Mouse (Mus musculus): ENCODE results near the gene Ginm1. TPM values are rescaled to one million over a fixed set of nuclear protein-coding genes. Genes with fewer than 3 reads are reported as not detected.

The Ginm1 gene
- 77.2 and 82.3 TPM in 2 replicates for polyA plus RNA-seq (2015; fragmentation: Nextera tagmentation; extraction: Ambion mirVana)

DNA sequence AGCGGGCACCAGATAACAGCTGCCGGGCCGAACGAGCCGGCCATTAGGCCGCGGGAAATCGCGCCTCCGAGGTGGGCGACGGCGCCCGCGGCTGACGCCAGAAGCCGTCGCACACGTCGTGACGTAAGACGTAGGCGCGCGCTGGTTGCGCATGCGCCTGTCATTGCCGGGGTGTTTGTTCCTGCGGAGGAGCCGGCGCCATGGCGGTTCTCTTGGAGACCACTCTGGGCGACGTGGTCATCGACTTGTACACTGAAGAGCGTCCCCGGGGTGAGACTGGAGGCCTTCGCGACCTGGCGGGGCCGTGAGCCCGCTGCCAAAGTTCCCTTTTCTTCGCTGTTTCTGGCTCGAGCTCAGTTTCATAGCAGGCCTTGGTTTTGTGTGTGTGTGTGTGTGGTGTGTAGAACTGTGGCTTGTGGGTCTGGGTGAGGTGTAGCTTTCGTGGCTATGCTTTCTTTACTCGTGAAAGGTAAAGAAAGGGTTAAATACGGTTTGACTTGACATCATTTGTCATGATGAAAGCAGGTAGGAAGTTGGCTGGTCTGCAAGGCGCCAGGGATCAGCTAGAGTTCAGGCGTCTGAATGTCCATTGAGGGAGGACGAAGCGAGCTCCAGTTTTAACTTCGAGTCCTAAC is at the start of gene Ginm1, which contains the start of gene Ppil4:
Ginm1 (minus strand) TSS at position 74 of the 635 bp plus-strand sequence.
Ppil4 (plus strand) TSS at position 141 of the 635 bp plus-strand sequence.
- peak within 1 kb of the TSS; percentile 95 for H3K9ac ChIP-seq
- H3K4me1 ChIP-seq, result peaks cover 19% of the 10 kb centered on the region
- no peaks in the 10 kb centered on the region for H3K9me3 ChIP-seq
- peak within 1 kb of the TSS; percentile 94 for H3K4me2 ChIP-seq
- peak within 1 kb of the TSS; percentile 93 for H3K4me3 ChIP-seq
- no peaks in the 10 kb centered on the region for H3K27me3 ChIP-seq (replicated peaks)
- under 1% methylated on average over 52 of the region's 52 CpGs for WGBS
- ATAC-seq (ENCODE audit: extremely low read depth, insufficient number of reproducible peaks, low FRiP score, low TSS enrichment), result peak; percentile 85
- H3K27ac ChIP-seq (replicated peaks), result peak within 1 kb of the TSS; percentile 74
- H3K36me3 ChIP-seq, result peaks cover 45% of the 10 kb centered on the region

DNA sequence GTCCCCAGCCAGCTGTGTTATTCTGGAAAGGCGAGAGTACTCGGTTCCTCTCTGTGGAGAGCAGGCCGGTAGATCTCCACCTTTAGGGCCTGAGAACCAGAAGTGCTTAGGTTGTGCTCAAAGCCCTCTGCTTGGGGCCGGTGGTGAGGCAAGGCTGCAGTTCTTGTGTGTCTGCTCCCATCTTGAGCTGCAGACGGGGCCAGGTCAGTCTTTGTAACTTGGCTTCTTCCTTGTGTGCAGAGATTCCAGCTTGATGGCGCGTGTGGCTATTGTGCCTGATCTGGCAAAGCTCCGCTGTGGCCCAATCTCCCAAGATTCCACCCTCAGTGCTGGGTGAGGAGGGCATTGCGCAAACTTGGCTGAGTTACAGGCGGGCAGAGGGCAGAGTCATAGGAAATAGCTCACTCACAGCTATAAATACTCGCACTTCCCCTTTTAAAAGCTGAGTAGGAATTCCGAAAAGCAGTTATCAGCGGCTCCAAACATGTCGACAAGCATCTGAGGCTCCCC is 49.0 kb upstream of the Ginm1 start:
- Histone ChIP-seq H3K27ac (replicated peaks) (peak overlapping the region; percentile 89), H3K4me1 (peaks cover 22% of the 10 kb centered on the region), H3K4me2 (peak overlapping the region; percentile 64), H3K4me3 (peak overlapping the region; percentile 24), H3K9me3 (no peaks in the 10 kb centered on the region), H3K36me3 (no peaks in the 10 kb centered on the region), H3K9ac (peak overlapping the region; percentile 58), H3K27me3 (replicated peaks) (peaks cover 6% of the 10 kb centered on the region; the same call in 1 of the 2 replicates)
- 11% methylated on average over 14 of the region's 14 CpGs for WGBS
- no peak for ATAC-seq (ENCODE audit: extremely low read depth, insufficient number of reproducible peaks, low FRiP score, low TSS enrichment)

DNA sequence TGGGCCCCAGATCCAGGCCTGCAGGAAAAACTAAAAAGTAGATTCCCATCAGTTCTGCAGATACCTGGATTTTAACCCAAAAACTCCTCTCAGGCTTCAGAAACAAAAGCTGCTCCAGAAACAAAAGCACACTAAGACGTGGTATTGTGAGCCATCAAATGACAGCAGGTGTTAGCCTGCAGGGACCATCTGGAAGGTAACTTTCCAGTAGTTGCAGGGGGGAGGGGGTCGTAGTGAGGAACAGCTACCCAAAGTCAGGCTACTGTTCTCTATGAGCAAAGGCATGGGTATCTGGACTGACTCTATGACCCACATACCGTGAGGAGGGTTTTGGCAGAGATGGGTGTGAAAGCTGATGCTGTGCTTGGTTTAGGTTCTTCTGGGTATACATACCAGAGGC is 48.2 kb upstream of the Ginm1 start:
- no peak for ATAC-seq (ENCODE audit: extremely low read depth, insufficient number of reproducible peaks, low FRiP score, low TSS enrichment)
- Histone ChIP-seq H3K9me3 (no peaks in the 10 kb centered on the region), H3K36me3 (no peaks in the 10 kb centered on the region), H3K4me3 (no peak overlapping the region), H3K4me2 (no peak overlapping the region), H3K27me3 (replicated peaks) (peaks cover 6% of the 10 kb centered on the region; the same call in 1 of the 2 replicates), H3K27ac (replicated peaks) (peak overlapping the region; percentile 89), H3K9ac (no peak overlapping the region), H3K4me1 (peaks cover 22% of the 10 kb centered on the region)
- WGBS, result 69% methylated on average over 3 of the region's 3 CpGs

DNA sequence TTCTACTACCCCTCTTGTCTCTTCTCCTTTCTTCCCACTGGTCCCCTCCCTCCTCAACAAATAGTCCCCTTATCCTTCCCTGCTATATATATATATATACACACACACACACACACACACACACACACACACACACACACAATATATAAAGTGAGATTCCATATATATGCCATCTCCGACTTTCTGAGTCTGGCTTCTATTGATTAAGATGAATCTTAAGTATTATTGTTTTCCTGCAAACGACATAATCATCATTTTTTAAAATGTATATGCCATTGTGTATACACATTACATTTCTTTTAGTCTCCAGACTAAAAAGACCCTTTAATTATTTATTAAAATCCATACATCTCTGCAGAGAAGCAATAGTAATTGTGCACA is 47.7 kb upstream of the Ginm1 start:
- H3K36me3 ChIP-seq, result no peaks in the 10 kb centered on the region
- ATAC-seq (ENCODE audit: extremely low read depth, insufficient number of reproducible peaks, low FRiP score, low TSS enrichment), result no peak
- 70% methylated on average over 2 of the region's 2 CpGs for WGBS

DNA sequence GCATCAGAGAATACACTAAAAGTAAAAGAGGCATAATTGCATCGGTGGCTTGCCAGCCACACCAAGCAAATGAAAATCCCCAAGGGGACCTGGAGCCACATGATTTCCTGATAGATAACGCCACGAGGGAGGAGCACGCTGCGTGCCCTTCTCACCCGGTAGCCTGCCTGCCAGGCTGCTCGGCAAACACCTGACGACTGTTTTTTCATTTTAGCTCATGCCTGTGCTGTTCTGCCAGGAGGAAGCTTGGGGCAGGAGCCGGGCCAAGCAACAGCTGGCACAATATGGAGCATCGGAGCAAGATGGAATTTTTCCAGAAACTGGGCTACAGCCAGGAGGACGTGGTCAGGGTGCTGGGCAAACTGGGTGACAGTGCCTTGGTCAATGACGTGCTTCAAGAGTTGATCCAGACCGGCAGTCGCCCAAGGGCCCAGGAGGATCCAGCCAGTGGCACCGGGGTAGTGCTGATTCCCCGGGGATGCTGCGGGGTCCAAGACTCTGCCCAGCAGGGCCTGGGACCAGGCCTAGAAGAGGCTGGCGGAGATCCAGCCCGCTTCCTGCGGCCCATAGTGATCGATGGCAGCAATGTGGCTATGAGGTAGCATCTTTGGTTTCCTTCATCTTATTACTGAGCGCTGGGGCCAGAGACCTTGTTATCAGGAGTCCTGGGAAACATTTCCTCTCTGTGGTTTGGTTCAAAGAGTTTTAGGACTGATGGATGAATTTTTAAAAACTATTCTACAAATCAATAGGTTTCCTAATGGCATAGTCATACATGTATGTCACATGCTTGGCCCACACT is 47.1 kb upstream of the Ginm1 start:
- 84% methylated on average over 22 of the region's 22 CpGs for WGBS
- no peak overlapping the region for H3K4me3 ChIP-seq

More for the DNA sequence above, 47.7 kb upstream of the Ginm1 start:
- peaks cover 22% of the 10 kb centered on the region for H3K4me1 ChIP-seq
- H3K27ac ChIP-seq (replicated peaks), result no peak overlapping the region
- H3K4me2 ChIP-seq, result no peak overlapping the region
- peaks cover 8% of the 10 kb centered on the region; the same call in 1 of the 2 replicates for H3K27me3 ChIP-seq (replicated peaks)
- no peaks in the 10 kb centered on the region for H3K9me3 ChIP-seq
- no peak overlapping the region for H3K9ac ChIP-seq
- H3K4me3 ChIP-seq, result no peak overlapping the region

DNA sequence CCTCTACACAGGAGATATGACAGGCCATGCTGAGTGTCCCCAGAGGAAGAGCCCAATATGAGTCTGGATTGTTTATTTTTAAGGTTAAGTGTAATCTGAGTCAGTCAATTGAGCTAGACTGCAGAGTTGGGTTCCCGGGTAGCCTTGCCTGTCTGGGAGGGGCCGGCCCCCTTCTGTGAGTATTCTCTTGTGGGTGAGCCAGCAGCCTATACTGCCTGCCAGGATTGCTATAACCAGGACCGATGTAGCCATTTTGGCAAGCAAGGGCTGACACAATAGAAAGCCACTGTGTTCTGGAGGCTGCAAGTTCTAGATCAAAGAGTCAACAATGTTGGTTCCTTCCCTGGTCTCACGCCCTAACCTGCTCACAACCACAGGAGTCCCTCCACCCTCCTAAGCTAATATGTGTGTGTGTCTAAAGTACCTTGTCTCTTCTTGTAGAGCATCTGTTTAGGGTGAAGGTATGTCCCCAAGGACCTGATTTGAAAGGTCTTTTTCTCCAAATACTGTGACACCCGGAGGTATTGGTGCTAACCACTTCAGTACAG is 46.3 kb upstream of the Ginm1 start:
- H3K9ac ChIP-seq, result no peak overlapping the region
- no peak for ATAC-seq (ENCODE audit: extremely low read depth, insufficient number of reproducible peaks, low FRiP score, low TSS enrichment)
- WGBS, result 75% methylated on average over 5 of the region's 5 CpGs

More for the DNA sequence above, 47.1 kb upstream of the Ginm1 start:
- H3K4me1 ChIP-seq, result peaks cover 22% of the 10 kb centered on the region
- ATAC-seq (ENCODE audit: extremely low read depth, insufficient number of reproducible peaks, low FRiP score, low TSS enrichment), result no peak
- no peak overlapping the region for H3K4me2 ChIP-seq
- no peaks in the 10 kb centered on the region for H3K9me3 ChIP-seq
- H3K36me3 ChIP-seq, result no peaks in the 10 kb centered on the region
- no peak overlapping the region for H3K9ac ChIP-seq
- H3K27ac ChIP-seq (replicated peaks), result no peak overlapping the region
- H3K27me3 ChIP-seq (replicated peaks), result peaks cover 7% of the 10 kb centered on the region; the same call in 1 of the 2 replicates

DNA sequence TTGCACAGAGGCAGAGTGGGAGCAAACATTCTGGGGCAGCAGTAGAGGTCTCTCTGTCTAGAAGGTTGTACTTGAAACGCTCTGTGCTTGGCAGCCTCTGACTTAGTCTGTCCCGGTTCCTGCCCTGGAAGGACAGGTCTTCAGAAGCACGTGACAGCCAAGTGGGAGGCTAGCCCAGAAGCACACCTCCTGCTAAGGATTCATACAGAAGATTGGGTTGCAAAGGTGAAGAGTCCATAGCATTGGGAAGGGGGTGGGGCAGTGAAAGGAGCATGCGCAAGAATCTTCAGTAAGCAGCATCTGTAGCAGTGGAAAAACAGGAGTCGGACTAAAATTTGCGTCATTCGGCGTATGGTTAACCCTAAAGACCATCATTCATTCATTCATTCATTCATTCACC is 45.4 kb upstream of the Ginm1 start:
- no peak for ATAC-seq (ENCODE audit: extremely low read depth, insufficient number of reproducible peaks, low FRiP score, low TSS enrichment)
- H3K4me3 ChIP-seq, result no peak overlapping the region

More for the DNA sequence above, 46.3 kb upstream of the Ginm1 start:
- no peak overlapping the region for H3K27ac ChIP-seq (replicated peaks)
- no peaks in the 10 kb centered on the region for H3K36me3 ChIP-seq
- peaks cover 22% of the 10 kb centered on the region for H3K4me1 ChIP-seq
- no peak overlapping the region for H3K4me2 ChIP-seq
- H3K9me3 ChIP-seq, result no peaks in the 10 kb centered on the region
- peaks cover 6% of the 10 kb centered on the region; the same call in 1 of the 2 replicates for H3K27me3 ChIP-seq (replicated peaks)
- H3K4me3 ChIP-seq, result no peak overlapping the region

DNA sequence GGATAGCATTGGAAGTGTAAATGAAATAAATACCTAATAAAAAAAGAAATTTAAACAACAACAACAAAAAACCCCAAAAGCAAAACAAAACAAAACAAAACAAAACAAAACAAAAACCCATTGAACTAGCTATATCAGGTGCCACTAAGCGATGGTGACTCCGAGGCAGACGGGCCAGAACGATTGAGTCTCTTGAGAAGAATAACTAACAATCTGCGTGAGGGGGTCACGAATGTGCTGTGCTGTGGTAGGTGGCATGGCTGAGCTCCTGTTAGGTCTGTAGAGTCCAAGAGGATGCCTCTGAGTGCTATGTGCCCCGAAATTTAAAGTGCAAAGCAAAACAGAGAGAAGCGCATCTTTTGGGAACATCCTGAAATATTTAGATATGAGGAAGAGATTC is 44.8 kb upstream of the Ginm1 start:
- H3K36me3 ChIP-seq, result no peaks in the 10 kb centered on the region
- no peak for ATAC-seq (ENCODE audit: extremely low read depth, insufficient number of reproducible peaks, low FRiP score, low TSS enrichment)
- H3K4me1 ChIP-seq, result peaks cover 21% of the 10 kb centered on the region
- H3K9ac ChIP-seq, result no peak overlapping the region
- H3K27me3 ChIP-seq (replicated peaks), result peaks cover 12% of the 10 kb centered on the region; the same call in 1 of the 2 replicates
- H3K4me3 ChIP-seq, result no peak overlapping the region
- no peaks in the 10 kb centered on the region for H3K9me3 ChIP-seq
- WGBS, result 85% methylated on average over 8 of the region's 8 CpGs
- H3K4me2 ChIP-seq, result no peak overlapping the region
- no peak overlapping the region for H3K27ac ChIP-seq (replicated peaks)

More for the DNA sequence above, 45.4 kb upstream of the Ginm1 start:
- H3K27me3 ChIP-seq (replicated peaks), result peaks cover 9% of the 10 kb centered on the region; the same call in 1 of the 2 replicates
- H3K9me3 ChIP-seq, result no peaks in the 10 kb centered on the region
- H3K4me2 ChIP-seq, result no peak overlapping the region
- no peaks in the 10 kb centered on the region for H3K36me3 ChIP-seq
- WGBS, result 82% methylated on average over 8 of the region's 8 CpGs
- H3K27ac ChIP-seq (replicated peaks), result no peak overlapping the region
- H3K9ac ChIP-seq, result no peak overlapping the region
- peaks cover 22% of the 10 kb centered on the region for H3K4me1 ChIP-seq

DNA sequence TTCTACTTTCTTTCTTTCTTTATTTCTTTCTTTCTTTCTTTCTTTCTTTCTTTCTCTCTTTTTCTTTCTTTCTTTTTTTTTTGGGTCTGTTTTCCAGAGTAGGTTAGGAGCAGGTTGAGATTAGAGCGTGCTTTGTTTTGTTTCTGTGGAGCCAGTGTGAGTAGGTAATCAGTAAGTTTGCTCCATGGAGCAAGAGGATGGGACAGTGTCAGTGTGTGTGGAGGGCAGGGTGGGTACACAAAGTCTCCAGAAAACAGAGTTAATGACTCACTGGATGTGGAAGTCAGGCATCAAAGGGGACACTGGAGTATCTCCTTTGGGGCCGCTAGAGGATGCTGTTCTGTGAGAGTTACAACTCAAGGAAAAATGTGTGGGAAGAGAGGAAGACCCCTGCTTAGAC is 44.3 kb upstream of the Ginm1 start:
- Histone ChIP-seq H3K4me3 (no peak overlapping the region), H3K4me2 (no peak overlapping the region), H3K9me3 (no peaks in the 10 kb centered on the region), H3K27me3 (replicated peaks) (peaks cover 12% of the 10 kb centered on the region; the same call in 1 of the 2 replicates), H3K36me3 (no peaks in the 10 kb centered on the region), H3K4me1 (peaks cover 22% of the 10 kb centered on the region), H3K9ac (no peak overlapping the region), H3K27ac (replicated peaks) (no peak overlapping the region)
- WGBS, result 61% methylated on average over 2 of the region's 2 CpGs
- ATAC-seq (ENCODE audit: extremely low read depth, insufficient number of reproducible peaks, low FRiP score, low TSS enrichment), result no peak

DNA sequence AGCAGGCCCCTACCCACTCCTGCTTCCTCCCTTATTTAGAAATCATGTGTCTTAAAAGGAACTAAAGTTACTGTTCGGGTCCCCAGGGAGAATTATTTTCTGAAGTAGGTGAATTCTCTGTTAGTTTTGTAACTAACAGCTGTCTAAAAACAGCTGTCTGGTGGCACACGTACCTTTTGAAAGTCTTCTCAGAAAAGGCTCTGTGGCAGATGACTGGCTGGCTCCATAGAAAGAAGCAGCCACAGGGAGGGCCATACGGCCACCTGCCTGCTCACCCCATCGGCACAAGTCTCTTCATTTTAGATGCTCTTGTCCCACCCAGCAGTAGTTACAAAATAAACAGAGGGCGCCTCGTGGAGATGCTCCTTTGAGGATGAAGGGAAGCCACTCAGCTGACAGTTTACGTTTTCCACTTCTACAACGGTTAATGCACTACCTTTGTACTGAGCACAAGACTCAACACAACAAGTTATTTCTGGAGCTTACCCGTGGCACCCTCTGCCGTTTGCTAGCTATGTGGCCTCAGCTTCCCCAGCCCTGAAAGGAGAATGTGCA is 42.1 kb upstream of the Ginm1 start:
- Histone ChIP-seq H3K4me3 (no peak overlapping the region), H3K4me2 (no peak overlapping the region), H3K4me1 (peaks cover 12% of the 10 kb centered on the region), H3K36me3 (no peaks in the 10 kb centered on the region), H3K9ac (no peak overlapping the region), H3K27ac (replicated peaks) (no peak overlapping the region), H3K27me3 (replicated peaks) (peaks cover 12% of the 10 kb centered on the region; the same call in 1 of the 2 replicates), H3K9me3 (no peaks in the 10 kb centered on the region)
- no peak for ATAC-seq (ENCODE audit: extremely low read depth, insufficient number of reproducible peaks, low FRiP score, low TSS enrichment)
- WGBS, result 60% methylated on average over 10 of the region's 10 CpGs
